Mouse (Mus musculus) neural tube, embryonic 13.5 days (tissue): Measurements from ENCODE around the gene Trnt1. TPM values are rescaled to one million over a fixed set of nuclear protein-coding genes. Genes with fewer than 3 reads are reported as not detected.
A peak's percentile ranks its signal among the peaks of the same experiment; 100 is the strongest.

ENCODE experiments used
- ATAC-seq: fragments of 200-750 bp; cut with Nextera tagmentation; 2 replicates; pipeline ENCODE4 v1.8.0; 2017; ENCODE audit warnings: low read depth, mild to moderate bottlenecking, moderate TSS enrichment, moderate library complexity
- H3K27ac ChIP-seq: fragments of 300-500 bp; sonication (generic); replicated peaks from 2 replicates; pipeline ENCODE4 v1.5.1; 2015; ENCODE audit warnings: moderate library complexity, mild to moderate bottlenecking, inconsistent platforms
- H3K27me3 ChIP-seq: fragments of 300-500 bp; sonication (generic); 2 replicates; pipeline ENCODE4 v1.6.1; 2015; ENCODE audit warnings: mild to moderate bottlenecking, inconsistent platforms
- H3K36me3 ChIP-seq: fragments of 300-500 bp; sonication (generic); 2 replicates; pipeline ENCODE4 v1.6.1; 2015; ENCODE audit warnings: mild to moderate bottlenecking, inconsistent platforms
- H3K4me1 ChIP-seq: fragments of 300-500 bp; sonication (generic); replicated peaks from 2 replicates; pipeline ENCODE4 v1.6.1; 2015; ENCODE audit warnings: inconsistent platforms
- H3K4me2 ChIP-seq: fragments of 300-500 bp; sonication (generic); 2 replicates; pipeline ENCODE4 v1.6.1; 2015; ENCODE audit warnings: inconsistent platforms, mild to moderate bottlenecking, moderate library complexity
- H3K4me3 ChIP-seq: fragments of 300-500 bp; sonication (generic); 2 replicates; pipeline ENCODE4 v1.5.1; 2015; ENCODE audit warnings: mild to moderate bottlenecking, inconsistent platforms
- H3K9ac ChIP-seq: fragments of 300-500 bp; sonication (generic); 2 replicates; pipeline ENCODE4 v1.6.1; 2015; ENCODE audit warnings: moderate library complexity, mild to moderate bottlenecking, inconsistent platforms
- H3K9me3 ChIP-seq: fragments of 300-500 bp; sonication (generic); 2 replicates; pipeline ENCODE4 v1.6.1; 2016; ENCODE audit warnings: inconsistent platforms
- WGBS: fragments of 180-500 bp; shearing (Covaris S2); methylation state at CpG from one replicate; pipeline ENCODE4 v1.1.7; 2015; 5-methylcytosine and 5-hydroxymethylcytosine counted together
- polyA plus RNA-seq: library from polyadenylated mRNA; unstranded; fragments of >200 nt; fragmentation: Nextera tagmentation; extraction: Ambion mirVana; gene quantifications from 2 replicates; pipeline ENCODE4 v1.2.1, GENCODE M21; 2015

The Trnt1 gene
- polyA plus RNA-seq, 1 experiment from 2014 or later, result 71.0 TPM

DNA sequence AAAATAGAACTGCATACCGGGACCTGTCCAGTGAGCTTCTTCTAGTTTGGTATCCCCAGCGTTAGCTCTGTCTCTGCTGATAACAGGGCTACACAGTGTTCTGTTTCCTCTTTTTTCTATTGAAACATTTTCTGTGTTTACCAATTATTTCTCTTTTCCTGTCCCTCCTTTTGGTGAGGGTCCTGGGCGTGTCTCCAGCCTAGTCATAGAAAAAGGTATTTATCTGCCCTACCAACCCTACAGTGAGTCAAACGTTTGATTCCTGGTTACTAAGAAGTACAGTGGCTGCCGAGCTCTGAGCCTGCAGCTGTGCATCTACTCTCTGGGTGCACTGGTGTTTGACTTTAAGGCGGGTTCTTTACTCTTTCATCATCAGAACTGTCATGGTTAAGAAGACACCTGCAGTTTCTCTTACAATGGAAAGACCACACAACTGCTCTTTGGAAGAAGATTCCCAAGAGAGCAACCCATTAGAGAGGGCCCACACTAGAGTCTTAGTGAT lies 20.0 kb upstream of the Trnt1 start, which contains the start of gene Il5ra:
Gene Il5ra, minus strand, starts transcription at position 151 of the 502 bp plus-strand sequence.
- no peaks in the 10 kb centered on the region for H3K9me3 ChIP-seq
- 83% methylated on average over 6 of the region's 6 CpGs for WGBS
- H3K9ac ChIP-seq, result no peak within 1 kb of the TSS
- H3K36me3 ChIP-seq, result no peaks in the 10 kb centered on the region
- H3K4me2 ChIP-seq, result no peak within 1 kb of the TSS
- H3K27me3 ChIP-seq, result no peaks in the 10 kb centered on the region
- no peak within 1 kb of the TSS for H3K4me3 ChIP-seq
- H3K27ac ChIP-seq, result no peak within 1 kb of the TSS
- ATAC-seq, result no peak
- no peaks in the 10 kb centered on the region for H3K4me1 ChIP-seq

DNA sequence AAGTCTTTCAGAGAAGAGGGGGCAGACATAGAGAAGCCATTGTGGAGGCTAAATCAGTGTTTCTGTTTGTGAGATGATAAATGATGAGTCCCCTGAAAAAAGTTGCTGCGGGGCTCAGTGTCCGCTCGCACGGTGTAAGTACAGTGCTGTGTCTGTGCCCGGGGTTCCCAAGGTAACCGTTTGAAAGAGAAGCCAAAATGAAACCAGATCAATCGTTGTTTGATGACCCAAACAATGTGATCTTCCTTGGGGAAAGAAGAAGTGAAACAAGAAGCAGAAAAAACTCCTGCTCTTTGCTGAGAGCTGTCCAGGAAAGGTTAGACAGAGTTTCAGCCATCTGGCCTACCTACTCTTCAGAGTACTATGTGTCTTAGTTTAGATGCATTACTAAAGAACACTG lies 18.6 kb upstream of the Trnt1 start:
- H3K4me2 ChIP-seq, result no peak overlapping the region
- no peaks in the 10 kb centered on the region for H3K27me3 ChIP-seq
- no peak for ATAC-seq
- no peak overlapping the region for H3K4me3 ChIP-seq
- H3K9me3 ChIP-seq, result no peaks in the 10 kb centered on the region
- H3K4me1 ChIP-seq, result no peaks in the 10 kb centered on the region
- no peaks in the 10 kb centered on the region for H3K36me3 ChIP-seq
- 70% methylated on average over 7 of the region's 7 CpGs for WGBS
- no peak overlapping the region for H3K27ac ChIP-seq
- no peak overlapping the region for H3K9ac ChIP-seq

DNA sequence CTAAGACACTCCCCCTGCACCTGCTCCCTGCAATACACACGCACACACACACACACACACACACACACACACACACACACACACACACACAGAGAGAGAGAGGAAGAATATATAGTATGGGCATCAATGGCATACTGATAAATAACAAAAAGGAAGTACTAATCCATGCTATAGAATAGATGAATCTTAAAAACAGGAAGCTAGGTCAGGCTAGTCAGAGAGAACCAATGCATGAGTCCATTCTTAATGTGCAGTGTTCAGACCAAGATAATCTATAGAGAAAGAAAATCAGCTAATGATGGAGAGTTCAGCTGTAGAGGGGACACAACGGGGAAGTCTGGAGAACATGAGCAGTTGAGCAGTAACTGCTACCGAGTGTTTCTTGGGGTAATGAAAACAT lies 10.6 kb upstream of the Trnt1 start:
- ATAC-seq, result no peak
- H3K27me3 ChIP-seq, result no peaks in the 10 kb centered on the region
- no peak overlapping the region for H3K27ac ChIP-seq
- no peak overlapping the region for H3K4me3 ChIP-seq
- no peaks in the 10 kb centered on the region for H3K4me1 ChIP-seq
- no peak overlapping the region for H3K9ac ChIP-seq
- H3K36me3 ChIP-seq, result no peaks in the 10 kb centered on the region
- WGBS, result 74% methylated on average over 3 of the region's 3 CpGs
- no peak overlapping the region for H3K4me2 ChIP-seq
- H3K9me3 ChIP-seq, result no peaks in the 10 kb centered on the region

DNA sequence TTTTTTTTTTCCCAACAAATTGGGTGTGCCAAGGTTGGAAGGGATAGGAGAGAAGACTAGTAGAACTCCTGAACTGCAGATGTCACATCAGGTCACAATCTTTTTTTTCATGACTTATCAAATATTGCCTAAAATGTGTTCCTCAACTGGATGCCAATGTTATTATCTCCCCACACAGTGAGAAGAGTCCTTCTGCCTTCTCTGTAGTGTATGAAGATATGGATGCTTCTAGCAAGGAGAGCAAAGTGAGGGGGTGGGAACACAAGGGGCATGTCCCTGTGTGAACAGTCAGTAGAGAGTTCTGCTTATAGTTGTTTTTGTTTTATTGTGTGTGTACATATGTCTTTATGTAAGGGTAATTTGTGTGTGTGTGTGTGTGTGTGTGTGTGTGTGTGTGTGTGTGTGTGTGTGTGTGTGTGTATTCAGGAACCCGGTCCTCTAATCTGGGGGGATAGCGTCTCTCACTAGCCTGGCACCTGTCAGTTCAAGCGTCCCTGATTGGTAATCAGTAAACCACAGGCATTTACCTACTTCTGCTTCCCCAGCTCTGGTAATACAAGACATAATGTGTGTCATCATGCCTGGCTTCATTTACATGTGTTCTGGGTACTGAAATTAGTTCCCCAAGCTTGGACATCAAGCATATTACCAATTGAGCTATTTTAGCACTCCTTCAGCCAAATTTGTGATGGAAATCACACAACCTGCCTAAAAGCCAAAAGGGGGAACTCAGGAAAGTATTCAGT lies 8.3 kb upstream of the Trnt1 start:
- Histone ChIP-seq H3K9ac (no peak overlapping the region), H3K9me3 (no peaks in the 10 kb centered on the region), H3K36me3 (no peaks in the 10 kb centered on the region), H3K27me3 (no peaks in the 10 kb centered on the region), H3K4me1 (no peaks in the 10 kb centered on the region), H3K4me3 (no peak overlapping the region), H3K4me2 (no peak overlapping the region), H3K27ac (no peak overlapping the region)
- no peak for ATAC-seq
- WGBS, result 81% methylated on average over 3 of the region's 3 CpGs

DNA sequence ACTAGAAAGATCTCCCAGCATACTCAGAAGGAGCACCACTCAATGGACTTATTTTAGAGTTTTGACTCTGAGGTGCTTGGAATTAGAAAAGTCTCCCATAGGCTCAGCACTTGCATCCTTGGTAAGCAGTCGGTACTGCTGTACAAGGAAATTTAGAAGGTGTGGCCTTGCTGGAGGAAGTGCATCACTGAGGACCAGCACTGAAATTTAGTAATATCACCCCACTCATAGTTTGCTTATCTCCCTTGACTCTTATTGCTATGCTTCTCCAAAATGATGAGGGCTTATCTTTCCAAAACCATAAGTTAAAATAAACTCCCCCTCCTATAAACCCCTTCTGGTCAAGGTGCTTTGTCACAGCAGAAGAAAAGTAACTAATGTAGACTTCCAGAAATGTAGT lies 7.4 kb upstream of the Trnt1 start:
- no peaks in the 10 kb centered on the region for H3K4me1 ChIP-seq
- WGBS, result 84% methylated on average over 1 of the region's 1 CpGs
- H3K9me3 ChIP-seq, result no peaks in the 10 kb centered on the region
- no peak for ATAC-seq
- H3K36me3 ChIP-seq, result no peaks in the 10 kb centered on the region
- no peak overlapping the region for H3K4me2 ChIP-seq
- H3K4me3 ChIP-seq, result no peak overlapping the region
- no peaks in the 10 kb centered on the region for H3K27me3 ChIP-seq
- H3K9ac ChIP-seq, result no peak overlapping the region
- H3K27ac ChIP-seq, result no peak overlapping the region

DNA sequence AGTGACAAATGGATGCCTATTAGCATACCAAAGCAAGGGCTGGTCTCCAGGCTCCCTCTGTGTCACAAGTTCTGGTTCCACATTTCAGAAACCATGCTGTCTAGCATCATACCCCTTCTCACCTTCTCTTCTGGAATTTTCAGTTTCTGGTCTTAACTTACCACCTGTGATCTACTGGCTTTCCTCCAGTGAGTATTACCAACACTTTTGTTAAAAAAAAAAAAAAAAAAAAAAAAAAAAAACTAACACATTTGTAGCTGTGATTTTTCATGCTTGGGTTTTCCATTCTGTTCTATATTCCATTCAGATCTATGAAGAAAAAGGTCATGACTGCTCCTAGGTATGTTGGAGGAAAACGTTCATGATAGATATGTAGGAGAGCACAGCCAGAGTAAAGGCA lies 3.0 kb upstream of the Trnt1 start:
- no peak overlapping the region for H3K4me2 ChIP-seq
- peaks cover 19% of the 10 kb centered on the region for H3K4me1 ChIP-seq
- WGBS, result 74% methylated on average over 1 of the region's 1 CpGs
- no peaks in the 10 kb centered on the region for H3K9me3 ChIP-seq
- no peak for ATAC-seq
- no peak overlapping the region for H3K4me3 ChIP-seq
- H3K9ac ChIP-seq, result no peak overlapping the region
- H3K27ac ChIP-seq, result no peak overlapping the region
- no peaks in the 10 kb centered on the region for H3K27me3 ChIP-seq
- H3K36me3 ChIP-seq, result no peaks in the 10 kb centered on the region

DNA sequence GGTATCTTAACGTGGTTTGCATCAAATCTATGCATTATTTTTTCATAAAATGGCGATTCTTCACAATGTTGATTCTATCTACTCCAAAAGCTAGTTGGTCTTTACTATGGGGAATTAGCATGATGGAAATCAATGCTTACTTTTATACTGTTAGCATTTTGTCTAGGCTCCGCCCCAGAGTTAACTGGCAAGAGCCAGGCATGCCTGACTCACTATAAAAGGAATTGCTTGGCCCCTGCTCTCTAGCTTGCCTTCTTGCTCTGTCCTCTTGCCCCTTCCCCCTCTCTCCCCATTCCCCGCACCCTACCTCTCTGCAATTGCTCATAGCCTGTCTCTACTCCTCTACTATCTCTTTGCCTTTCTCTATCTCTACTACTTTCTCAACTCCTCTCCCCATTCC lies 2.1 kb upstream of the Trnt1 start:
- WGBS, result 78% methylated on average over 4 of the region's 4 CpGs
- no peak overlapping the region for H3K4me3 ChIP-seq
- H3K27ac ChIP-seq, result no peak overlapping the region
- peaks cover 6% of the 10 kb centered on the region for H3K36me3 ChIP-seq
- H3K9ac ChIP-seq, result no peak overlapping the region
- H3K4me2 ChIP-seq, result no peak overlapping the region
- no peaks in the 10 kb centered on the region for H3K9me3 ChIP-seq
- ATAC-seq, result no peak
- H3K27me3 ChIP-seq, result no peaks in the 10 kb centered on the region
- peaks cover 20% of the 10 kb centered on the region for H3K4me1 ChIP-seq

DNA sequence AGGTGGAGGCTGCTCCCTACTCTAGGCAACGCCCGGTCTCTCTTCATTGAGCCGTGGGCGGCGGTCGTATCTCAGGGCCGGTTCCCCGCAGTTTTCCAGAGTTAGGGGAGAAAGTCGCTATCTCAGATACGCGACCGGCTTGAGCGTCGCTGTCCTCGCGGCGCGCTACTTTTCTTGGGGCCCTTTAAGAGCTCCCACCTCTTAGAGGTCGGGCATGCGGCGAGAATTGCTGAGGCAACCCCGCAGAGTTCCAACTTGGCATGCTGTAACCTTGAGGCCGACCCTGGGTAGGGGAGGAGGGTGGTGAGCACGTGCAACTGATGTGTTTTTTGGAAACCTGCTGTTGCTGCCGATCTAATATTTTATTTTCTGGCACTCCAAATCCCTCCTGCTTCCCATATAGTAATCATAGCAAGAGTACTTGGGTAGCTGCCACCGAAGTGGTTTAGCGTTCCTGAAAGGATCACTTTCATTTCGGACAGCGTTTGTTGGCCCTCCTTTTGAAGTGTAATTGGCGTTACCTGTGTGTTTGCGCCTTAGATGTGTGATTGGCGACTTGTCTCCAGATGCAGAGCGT lies 458 bp downstream of the Trnt1 start:
- peak overlapping the region; percentile 98 for H3K4me2 ChIP-seq
- H3K9me3 ChIP-seq, result no peaks in the 10 kb centered on the region
- peak overlapping the region; percentile 91 for H3K4me3 ChIP-seq
- peak overlapping the region; percentile 46; the same call in 1 of the 2 replicates for H3K27ac ChIP-seq
- peaks cover 25% of the 10 kb centered on the region for H3K36me3 ChIP-seq
- H3K9ac ChIP-seq, result peak overlapping the region; percentile 76
- no peaks in the 10 kb centered on the region for H3K27me3 ChIP-seq
- 3% methylated on average over 33 of the region's 33 CpGs for WGBS
- H3K4me1 ChIP-seq, result peaks cover 20% of the 10 kb centered on the region
- ATAC-seq, result peak; percentile 85

DNA sequence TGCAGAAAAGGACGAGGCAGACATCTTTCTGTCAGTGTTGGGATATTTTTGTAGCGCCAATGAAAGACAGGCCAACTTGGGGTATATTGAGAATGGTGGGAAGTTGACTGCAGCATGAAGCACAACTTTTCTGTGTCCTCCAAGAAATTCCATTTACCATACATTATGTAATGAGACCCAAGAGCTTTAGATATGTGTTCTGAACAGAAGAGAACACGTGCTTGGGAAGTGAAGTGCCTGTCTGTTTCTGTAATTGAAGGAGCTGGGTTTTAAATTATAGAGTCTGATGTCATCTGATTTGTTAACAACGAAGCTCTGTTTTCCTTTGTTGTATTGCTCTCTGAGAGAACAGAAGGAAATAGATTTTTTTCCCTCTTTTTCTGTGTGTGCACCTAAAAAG lies 1.1 kb downstream of the Trnt1 start:
- Histone ChIP-seq H3K9me3 (no peaks in the 10 kb centered on the region), H3K36me3 (peaks cover 27% of the 10 kb centered on the region), H3K9ac (peak overlapping the region; percentile 76), H3K4me1 (peaks cover 20% of the 10 kb centered on the region), H3K4me2 (peak overlapping the region; percentile 98), H3K27ac (no peak overlapping the region), H3K4me3 (peak overlapping the region; percentile 91), H3K27me3 (no peaks in the 10 kb centered on the region)
- 50% methylated on average over 4 of the region's 4 CpGs for WGBS
- ATAC-seq, result no peak

DNA sequence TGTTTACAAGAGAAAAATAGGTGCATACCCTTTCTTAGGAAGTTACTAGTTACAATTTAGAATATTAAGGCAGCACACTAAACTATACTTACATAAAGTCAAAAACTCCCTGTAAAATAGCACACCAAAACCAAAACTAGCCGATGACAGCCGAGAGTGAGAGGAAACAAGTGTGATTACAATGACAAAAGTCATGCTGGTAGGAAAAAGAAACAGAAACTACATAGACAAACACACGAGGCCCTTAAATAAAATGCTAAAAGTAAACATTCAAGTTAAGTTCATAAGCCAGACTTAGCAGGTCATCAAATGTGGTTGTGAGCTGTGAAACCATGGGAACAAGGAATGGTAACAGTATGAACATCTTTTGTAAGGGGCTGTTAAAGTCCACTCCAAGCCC lies 18.2 kb downstream of the Trnt1 start:
- no peaks in the 10 kb centered on the region for H3K27me3 ChIP-seq

DNA sequence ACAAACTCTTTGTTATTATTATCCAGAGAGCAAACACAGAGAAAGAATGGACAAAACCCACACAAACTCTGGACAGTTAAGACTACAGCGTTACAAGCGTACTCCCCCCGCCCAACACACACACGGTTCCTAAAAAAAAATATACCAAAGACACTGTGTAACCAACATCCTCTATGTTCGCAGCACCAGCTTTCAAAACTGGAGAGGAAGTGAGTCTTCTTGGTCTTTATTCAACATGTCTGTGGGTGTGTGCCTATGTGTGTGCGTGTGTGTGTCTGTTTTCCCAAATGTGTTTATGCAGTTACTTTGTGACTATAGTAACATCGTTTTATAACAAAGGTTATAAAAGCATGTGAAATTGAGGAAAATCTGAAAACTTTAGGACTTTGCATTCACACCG lies 22.5 kb downstream of the Trnt1 start:
- Histone ChIP-seq H3K9ac (no peak overlapping the region), H3K4me1 (no peaks in the 10 kb centered on the region), H3K4me2 (no peak overlapping the region), H3K27me3 (no peaks in the 10 kb centered on the region), H3K27ac (no peak overlapping the region), H3K36me3 (peaks cover 65% of the 10 kb centered on the region), H3K4me3 (no peak overlapping the region), H3K9me3 (no peaks in the 10 kb centered on the region)
- no peak for ATAC-seq
- 91% methylated on average over 8 of the region's 8 CpGs for WGBS

More for the DNA sequence above, 18.2 kb downstream of the Trnt1 start:
- Histone ChIP-seq H3K36me3 (peaks cover 58% of the 10 kb centered on the region), H3K9me3 (no peaks in the 10 kb centered on the region), H3K27ac (no peak overlapping the region), H3K4me1 (no peaks in the 10 kb centered on the region), H3K4me3 (no peak overlapping the region), H3K9ac (no peak overlapping the region), H3K4me2 (no peak overlapping the region)
- 90% methylated on average over 3 of the region's 3 CpGs for WGBS
- no peak for ATAC-seq

DNA sequence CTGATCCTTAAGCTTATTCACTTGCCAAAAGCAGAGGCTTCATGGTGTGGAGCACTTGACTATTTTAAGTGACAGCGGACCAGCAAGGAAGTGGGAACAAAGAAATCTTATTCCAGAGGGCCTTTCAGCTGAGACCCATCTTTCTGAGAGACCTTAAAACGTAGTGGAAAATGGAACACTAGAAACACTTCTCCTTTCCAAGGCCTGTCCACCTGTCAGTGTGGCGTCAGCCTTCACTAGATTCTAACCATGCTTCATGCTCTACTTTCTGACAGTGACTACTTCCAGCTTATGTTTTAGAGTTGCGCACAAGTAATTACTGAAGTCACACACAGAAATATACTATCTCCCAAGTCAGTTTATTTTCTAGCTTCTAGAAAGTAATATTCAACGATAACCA lies 23.6 kb downstream of the Trnt1 start:
- Histone ChIP-seq H3K4me3 (no peak overlapping the region), H3K9me3 (no peaks in the 10 kb centered on the region), H3K9ac (no peak overlapping the region), H3K4me2 (no peak overlapping the region), H3K27me3 (no peaks in the 10 kb centered on the region), H3K27ac (no peak overlapping the region), H3K36me3 (peaks cover 55% of the 10 kb centered on the region), H3K4me1 (no peaks in the 10 kb centered on the region)
- WGBS, result 96% methylated on average over 5 of the region's 5 CpGs
- ATAC-seq, result no peak
